Mouse (Mus musculus) lung, postnatal 0 days (tissue): ENCODE measurements around the gene Abca2. TPM values are rescaled to one million over a fixed set of nuclear protein-coding genes. Genes with fewer than 3 reads are reported as not detected.

ENCODE experiments used
- ATAC-seq: fragments of 200-750 bp; cut with Nextera tagmentation; 2 replicates; pipeline ENCODE4 v1.8.0; 2017; ENCODE audit warnings: moderate library complexity
- DNase-seq: peaks from one replicate; pipeline ENCODE4 v3.0.0-alpha.2; 2016; ENCODE audit warnings: low spot score
- H3K27ac ChIP-seq: fragments of 300-500 bp; sonication (generic); 2 replicates; pipeline ENCODE4 v1.5.1; 2014; ENCODE audit warnings: antibody characterized with exemption, mild to moderate bottlenecking, low read length, mixed read lengths
- H3K27me3 ChIP-seq: fragments of 300-500 bp; sonication (generic); replicated peaks from 2 replicates; pipeline ENCODE4 v1.6.1; 2014; ENCODE audit warnings: low read length, mixed read lengths; ENCODE audit not compliant: insufficient read depth
- H3K36me3 ChIP-seq: fragments of 300-500 bp; sonication (generic); 2 replicates; pipeline ENCODE4 v1.6.1; 2014; ENCODE audit warnings: low read length, mixed read lengths; ENCODE audit not compliant: insufficient read depth
- H3K4me1 ChIP-seq: fragments of 300-500 bp; sonication (generic); 2 replicates; pipeline ENCODE4 v1.6.1; 2014; ENCODE audit warnings: antibody characterized with exemption, low read depth, low read length, mixed read lengths; ENCODE audit not compliant: insufficient read depth
- H3K4me2 ChIP-seq: fragments of 300-500 bp; sonication (generic); replicated peaks from 2 replicates; pipeline ENCODE4 v1.6.1; 2014; ENCODE audit warnings: low read depth, mild to moderate bottlenecking, low read length, moderate library complexity, mixed read lengths
- H3K4me3 ChIP-seq: fragments of 300-500 bp; sonication (generic); 2 replicates; pipeline ENCODE4 v1.5.1; 2014; ENCODE audit warnings: low read depth, low read length
- H3K9ac ChIP-seq: fragments of 300-500 bp; sonication (generic); replicated peaks from 2 replicates; pipeline ENCODE4 v1.6.1; 2014; ENCODE audit warnings: low read depth, mild to moderate bottlenecking
- H3K9me3 ChIP-seq: fragments of 300-500 bp; sonication (generic); 2 replicates; pipeline ENCODE4 v1.6.1; 2016; ENCODE audit warnings: low read length, mixed read lengths
- CTCF ChIP-seq: IDR thresholded peaks from 2 replicates; pipeline ENCODE4 v1.5.1; 2016; ENCODE audit warnings: antibody characterized with exemption, mild to moderate bottlenecking
- EP300 ChIP-seq: IDR thresholded peaks from 2 replicates; pipeline ENCODE4 v1.6.1; 2016; ENCODE audit warnings: antibody characterized with exemption, mild to moderate bottlenecking, control low read depth
- WGBS: fragments of 180-500 bp; shearing (Covaris S2); extraction: QIAGEN DNeasy Blood & Tissue Kit; methylation state at CpG from one replicate; pipeline ENCODE4 v1.1.7; 2014; 5-methylcytosine and 5-hydroxymethylcytosine counted together
- polyA plus RNA-seq: library from polyadenylated mRNA; unstranded; fragments of >200 nt; fragmentation: Nextera tagmentation; extraction: Ambion mirVana; gene quantifications from 2 replicates; pipeline ENCODE4 v1.2.1, GENCODE M21; 2015

Abca2 gene
- polyA plus RNA-seq, 1 experiment from 2014 or later = 2.7 TPM

DNA sequence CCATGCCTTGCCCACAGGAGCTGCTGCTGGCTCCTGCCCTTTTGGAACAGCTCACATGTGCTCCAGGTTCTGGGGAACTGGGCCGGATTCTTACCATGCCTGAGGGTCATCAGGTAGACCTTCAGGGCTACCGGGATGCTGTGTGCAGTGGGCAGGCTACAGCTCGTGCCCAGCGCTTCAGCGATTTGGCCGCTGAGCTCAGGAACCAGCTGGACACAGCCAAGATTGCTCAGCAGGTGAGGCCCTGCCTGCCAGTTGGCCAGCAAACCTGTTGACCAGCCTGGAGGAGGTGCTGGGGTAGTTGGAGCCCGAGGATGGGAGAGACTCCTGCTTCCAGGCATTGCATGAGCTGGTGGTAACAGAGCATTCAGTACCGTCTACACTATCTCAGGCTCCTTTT, 5.8 kb downstream of the Abca2 start:
- Histone ChIP-seq H3K4me3 (no peak overlapping the region), H3K4me1 (no peaks in the 10 kb centered on the region), H3K4me2 (no peak overlapping the region), H3K27me3 (0 out of 2 replicates have a peak, but pooled peaks cover 7% of the 10 kb centered on the region), H3K27ac (no peak overlapping the region), H3K36me3 (no peaks in the 10 kb centered on the region; the same call in 1 of the 2 replicates), H3K9me3 (no peaks in the 10 kb centered on the region), H3K9ac (no peak overlapping the region)
- no peak for ATAC-seq
- TF ChIP-seq CTCF (no peak), EP300 (no peak)
- no peak for DNase-seq
- 82% methylated on average over 8 of the region's 8 CpGs for WGBS

DNA sequence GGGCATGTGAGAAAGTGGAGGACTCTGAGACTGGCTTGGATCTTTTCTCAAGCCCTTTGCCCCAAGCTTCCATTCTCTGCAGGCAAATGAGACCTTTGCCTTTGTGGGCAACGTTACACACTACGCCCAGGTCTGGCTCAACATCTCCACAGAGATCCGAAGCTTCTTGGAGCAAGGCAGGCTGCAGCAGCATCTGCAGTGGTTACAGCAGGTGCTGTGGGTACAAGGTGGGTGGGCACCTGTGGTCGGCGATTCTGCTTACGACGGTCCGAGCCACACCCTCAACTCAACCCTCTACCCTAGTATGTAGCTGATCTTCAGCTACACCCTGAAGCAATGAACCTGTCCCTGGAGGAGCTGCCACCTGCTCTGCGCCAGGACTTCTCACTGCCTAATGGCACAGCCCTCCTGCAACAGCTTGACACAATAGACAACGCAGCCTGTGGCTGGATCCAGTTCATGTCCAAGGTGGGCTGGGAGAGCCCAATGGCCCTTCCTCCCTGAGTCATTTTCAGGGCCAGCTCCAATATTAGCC, 7.8 kb downstream of the Abca2 start:
- no peak overlapping the region for H3K9ac ChIP-seq
- H3K4me3 ChIP-seq = no peak overlapping the region
- no peak overlapping the region for H3K4me2 ChIP-seq
- 89% methylated on average over 10 of the region's 10 CpGs for WGBS
- TF ChIP-seq EP300 (no peak), CTCF (no peak)
- H3K9me3 ChIP-seq = no peaks in the 10 kb centered on the region
- DNase-seq (no peak), ATAC-seq (no peak)
- H3K27me3 ChIP-seq = no peaks in the 10 kb centered on the region
- no peaks in the 10 kb centered on the region; the same call in 1 of the 2 replicates for H3K36me3 ChIP-seq
- no peak overlapping the region for H3K27ac ChIP-seq
- no peaks in the 10 kb centered on the region for H3K4me1 ChIP-seq

DNA sequence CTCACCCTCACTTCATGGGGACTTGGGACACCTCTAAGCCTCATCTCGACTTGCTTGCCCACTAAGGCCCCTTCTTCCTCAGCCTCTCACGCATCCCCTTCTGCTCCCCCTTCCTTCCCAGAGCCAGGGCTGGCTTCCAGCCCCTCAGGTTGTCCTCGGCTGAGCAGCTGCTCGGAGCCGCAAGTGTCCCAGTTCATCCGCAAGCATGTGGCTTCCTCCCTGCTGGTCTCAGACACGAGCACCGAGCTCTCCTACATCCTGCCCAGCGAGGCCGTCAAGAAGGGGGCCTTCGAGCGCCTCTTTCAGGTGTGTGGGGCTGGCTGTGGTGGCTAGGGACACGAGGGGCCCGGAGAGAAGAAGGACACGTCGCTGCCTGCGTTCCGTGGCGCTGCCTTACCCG, 12.6 kb downstream of the Abca2 start:
- Histone ChIP-seq H3K36me3 (no peaks in the 10 kb centered on the region; the same call in 1 of the 2 replicates), H3K27ac (no peak overlapping the region), H3K4me2 (no peak overlapping the region), H3K4me1 (no peaks in the 10 kb centered on the region), H3K9ac (no peak overlapping the region), H3K9me3 (no peaks in the 10 kb centered on the region), H3K4me3 (no peak overlapping the region), H3K27me3 (no peaks in the 10 kb centered on the region)
- no peak for DNase-seq
- TF ChIP-seq EP300 (no peak), CTCF (no peak)
- ATAC-seq = no peak
- 80% methylated on average over 20 of the region's 20 CpGs for WGBS

DNA sequence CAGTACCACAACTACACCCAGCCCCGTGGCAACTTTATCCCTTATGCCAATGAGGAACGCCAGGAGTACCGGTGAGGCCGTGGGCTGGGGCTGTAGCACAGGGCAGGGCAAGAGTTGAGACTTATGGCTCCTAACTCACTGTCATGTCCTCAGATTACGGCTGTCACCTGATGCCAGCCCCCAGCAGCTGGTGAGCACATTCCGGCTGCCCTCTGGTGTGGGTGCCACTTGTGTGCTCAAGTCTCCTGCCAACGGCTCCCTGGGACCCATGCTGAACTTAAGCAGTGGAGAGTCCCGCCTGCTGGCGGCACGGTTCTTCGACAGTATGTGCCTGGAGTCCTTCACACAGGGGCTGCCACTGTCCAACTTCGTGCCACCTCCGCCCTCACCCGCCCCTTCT, 14.2 kb downstream of the Abca2 start:
- Histone ChIP-seq H3K9me3 (no peaks in the 10 kb centered on the region), H3K36me3 (no peaks in the 10 kb centered on the region; the same call in 1 of the 2 replicates), H3K27ac (no peak overlapping the region), H3K4me1 (no peaks in the 10 kb centered on the region), H3K9ac (no peak overlapping the region), H3K27me3 (no peaks in the 10 kb centered on the region), H3K4me3 (no peak overlapping the region), H3K4me2 (no peak overlapping the region)
- ATAC-seq = no peak
- no peak for DNase-seq
- 83% methylated on average over 14 of the region's 14 CpGs for WGBS
- TF ChIP-seq EP300 (no peak), CTCF (no peak)

DNA sequence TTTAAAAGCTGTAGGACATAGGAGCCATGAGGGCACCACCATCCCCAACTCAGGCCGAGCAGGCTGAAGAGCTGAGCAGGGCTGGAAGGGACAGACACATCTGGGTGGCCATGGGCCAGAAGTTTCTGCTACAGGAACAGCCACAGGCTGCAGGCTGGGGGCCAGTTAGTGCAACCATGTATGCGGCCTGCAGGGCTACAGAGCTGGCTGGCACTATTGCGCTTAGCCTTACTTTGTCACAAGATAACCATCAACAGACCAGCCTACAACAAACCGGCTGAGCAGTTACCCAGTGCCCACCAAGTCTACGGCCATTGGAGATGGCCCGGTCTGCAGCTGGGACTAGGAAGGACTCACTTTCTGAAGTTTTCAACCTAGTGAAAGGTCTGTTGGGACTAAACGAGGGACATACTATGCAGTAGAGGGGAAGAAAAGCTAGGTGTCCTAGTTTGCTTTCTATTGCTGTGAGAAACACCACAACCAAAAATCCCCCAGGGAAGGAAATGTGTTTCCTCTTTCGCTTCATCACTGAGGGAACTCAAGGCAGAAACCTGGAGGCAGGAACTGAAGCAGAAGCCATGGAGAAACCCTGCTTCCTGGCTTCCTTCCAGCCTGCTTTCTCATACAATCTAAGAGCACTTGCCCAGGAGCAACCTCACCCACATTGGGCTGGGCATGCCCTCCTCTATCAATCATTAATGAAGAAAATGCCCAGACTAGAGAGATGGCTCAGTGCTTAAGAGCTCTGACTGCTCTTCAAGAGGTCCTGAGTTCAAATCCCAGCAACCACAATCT, 22.5 kb downstream of the Abca2 start:
- no peak for ATAC-seq
- Histone ChIP-seq H3K36me3 (no peaks in the 10 kb centered on the region), H3K9me3 (no peaks in the 10 kb centered on the region), H3K27ac (no peak overlapping the region), H3K4me3 (no peak overlapping the region), H3K27me3 (no peaks in the 10 kb centered on the region), H3K9ac (no peak overlapping the region), H3K4me1 (no peaks in the 10 kb centered on the region), H3K4me2 (no peak overlapping the region)
- no peak for DNase-seq
- WGBS = 72% methylated on average over 8 of the region's 8 CpGs
- TF ChIP-seq EP300 (no peak), CTCF (no peak)

DNA sequence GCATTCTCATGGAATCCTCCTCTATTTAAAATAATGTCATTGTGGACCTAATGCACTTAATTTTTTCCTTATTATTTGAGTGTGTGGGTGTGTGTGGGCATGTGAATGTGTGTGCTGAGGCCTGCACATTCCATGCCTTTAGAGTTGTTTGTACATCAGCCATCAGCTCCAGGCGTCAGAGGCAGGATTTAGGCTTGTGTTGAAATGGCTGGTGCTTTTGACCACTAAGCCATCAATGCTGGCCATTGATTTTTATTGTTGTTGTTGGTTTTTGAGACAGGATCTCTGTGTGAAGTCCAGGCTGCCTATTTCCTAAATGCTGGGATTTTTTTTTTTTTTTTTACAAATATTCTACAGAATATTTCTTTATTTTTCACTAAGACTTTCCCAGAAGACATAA, 24.4 kb downstream of the Abca2 start:
- ATAC-seq (no peak), DNase-seq (no peak)
- Histone ChIP-seq H3K27me3 (no peaks in the 10 kb centered on the region), H3K4me1 (no peaks in the 10 kb centered on the region), H3K9ac (no peak overlapping the region), H3K9me3 (no peaks in the 10 kb centered on the region), H3K4me3 (no peak overlapping the region), H3K27ac (no peak overlapping the region), H3K36me3 (no peaks in the 10 kb centered on the region), H3K4me2 (no peak overlapping the region)
- TF ChIP-seq EP300 = no peak
- TF ChIP-seq CTCF = no peak
- 19% methylated on average over 1 of the region's 1 CpGs for WGBS
